Mouse (Mus musculus) embryonic facial prominence, embryonic 15.5 days (tissue): ENCODE measurements around the gene Fam184b. TPM values are rescaled to one million over a fixed set of nuclear protein-coding genes. Genes with fewer than 3 reads are reported as not detected.

Experiments
- ATAC-seq: fragments of 200-750 bp; cut with Nextera tagmentation; 2 replicates; pipeline ENCODE4 v1.8.0; 2017; ENCODE audit warnings: low read depth, moderate TSS enrichment; ENCODE audit not compliant: insufficient number of reproducible peaks, low FRiP score, low TSS enrichment
- H3K27ac ChIP-seq: fragments of 300-500 bp; sonication (generic); replicated peaks from 2 replicates; pipeline ENCODE4 v1.5.1; 2015; ENCODE audit warnings: mild to moderate bottlenecking, inconsistent platforms
- H3K27me3 ChIP-seq: fragments of 300-500 bp; sonication (generic); 2 replicates; pipeline ENCODE4 v1.6.1; 2015; ENCODE audit warnings: inconsistent platforms
- H3K36me3 ChIP-seq: fragments of 300-500 bp; sonication (generic); 2 replicates; pipeline ENCODE4 v1.6.1; 2015; ENCODE audit warnings: mild to moderate bottlenecking, inconsistent platforms
- H3K4me1 ChIP-seq: fragments of 300-500 bp; sonication (generic); 2 replicates; pipeline ENCODE4 v1.6.1; 2015; ENCODE audit warnings: inconsistent platforms
- H3K4me2 ChIP-seq: fragments of 300-500 bp; sonication (generic); replicated peaks from 2 replicates; pipeline ENCODE4 v1.6.1; 2015; ENCODE audit warnings: mild to moderate bottlenecking, inconsistent platforms
- H3K4me3 ChIP-seq: fragments of 300-500 bp; sonication (generic); replicated peaks from 2 replicates; pipeline ENCODE4 v1.5.1; 2015; ENCODE audit warnings: mild to moderate bottlenecking, inconsistent platforms
- H3K9ac ChIP-seq: fragments of 300-500 bp; sonication (generic); 2 replicates; pipeline ENCODE4 v1.6.1; 2015; ENCODE audit warnings: inconsistent platforms
- H3K9me3 ChIP-seq: fragments of 300-500 bp; sonication (generic); replicated peaks from 2 replicates; pipeline ENCODE4 v1.6.1; 2016; ENCODE audit warnings: inconsistent platforms
- WGBS: fragments of 180-500 bp; shearing (Covaris S2); methylation state at CpG from one replicate; pipeline ENCODE4 v1.1.7; 2015; 5-methylcytosine and 5-hydroxymethylcytosine counted together
- polyA plus RNA-seq: library from polyadenylated mRNA; unstranded; fragments of >200 nt; fragmentation: Nextera tagmentation; extraction: Ambion mirVana; gene quantifications from 2 replicates; pipeline ENCODE4 v1.2.1, GENCODE M21; 2015

Gene Fam184b
- polyA plus RNA-seq, 1 experiment from 2014 or later = 1.2 TPM

DNA sequence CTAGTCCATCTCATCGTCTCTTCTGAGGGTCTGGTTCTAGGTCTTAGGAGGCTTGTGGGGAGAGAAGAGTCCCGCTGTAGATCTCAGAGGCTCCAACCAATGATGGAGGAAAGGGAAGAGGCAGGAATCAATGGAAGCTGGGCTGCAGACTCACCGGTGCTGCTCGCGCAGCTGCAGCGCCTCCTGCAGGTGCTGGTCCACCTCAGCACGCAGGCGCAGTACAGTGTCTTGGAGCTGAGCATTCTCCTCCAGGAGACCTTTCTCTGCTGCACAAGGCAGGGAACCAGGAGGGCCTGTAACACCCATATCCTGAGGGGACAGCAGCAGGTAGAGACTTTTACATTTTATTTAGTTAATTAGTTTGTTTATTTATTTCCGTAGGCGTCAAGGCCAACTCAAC lies 99.9 kb downstream of the Fam184b start:
- Histone ChIP-seq H3K27ac (no peak overlapping the region), H3K27me3 (no peaks in the 10 kb centered on the region), H3K4me2 (no peak overlapping the region), H3K36me3 (no peaks in the 10 kb centered on the region), H3K9ac (no peak overlapping the region), H3K9me3 (no peaks in the 10 kb centered on the region), H3K4me1 (no peaks in the 10 kb centered on the region; the same call in 1 of the 2 replicates), H3K4me3 (no peak overlapping the region)
- 57% methylated on average over 10 of the region's 10 CpGs for WGBS
- no peak for ATAC-seq

DNA sequence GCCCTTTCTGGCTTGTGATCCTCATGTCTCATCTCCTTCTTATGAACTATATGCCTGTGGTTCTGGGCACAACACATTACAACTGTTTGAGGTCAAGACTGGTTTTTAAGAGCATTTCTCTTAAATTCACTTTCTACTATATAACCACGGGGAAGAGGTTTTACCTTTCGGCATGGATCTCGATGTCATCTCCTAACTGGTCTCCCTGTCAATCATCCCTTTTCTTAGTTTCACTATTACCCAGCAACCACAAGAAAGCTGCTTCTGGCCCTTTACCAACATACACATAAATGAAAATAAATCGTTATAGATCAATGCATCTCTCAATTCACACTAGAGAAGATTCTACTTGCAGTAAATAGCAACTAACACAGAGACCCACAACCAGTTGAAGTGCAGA lies 104.2 kb downstream of the Fam184b start:
- Histone ChIP-seq H3K4me1 (no peaks in the 10 kb centered on the region; the same call in 1 of the 2 replicates), H3K4me2 (no peak overlapping the region), H3K27ac (no peak overlapping the region), H3K9ac (no peak overlapping the region), H3K4me3 (no peak overlapping the region), H3K36me3 (peaks cover 14% of the 10 kb centered on the region), H3K9me3 (no peaks in the 10 kb centered on the region), H3K27me3 (no peaks in the 10 kb centered on the region)
- 65% methylated on average over 4 of the region's 4 CpGs for WGBS
- ATAC-seq = no peak

GRCm38 (mm10) chr5:45534319-45535098 lies 104.9 kb downstream of the Fam184b start:
- Histone ChIP-seq H3K4me1 (no peaks in the 10 kb centered on the region; the same call in 1 of the 2 replicates), H3K27ac (no peak overlapping the region), H3K9ac (no peak overlapping the region), H3K4me2 (0 out of 2 replicates have a peak overlapping the region, but pooled peaks have one; percentile 8), H3K27me3 (no peaks in the 10 kb centered on the region), H3K9me3 (no peaks in the 10 kb centered on the region), H3K36me3 (peaks cover 19% of the 10 kb centered on the region), H3K4me3 (no peak overlapping the region)
- 8% methylated on average over 15 of the region's 17 CpGs for WGBS
- 0 out of 2 replicates have a peak, but pooled peaks have one; percentile 4 for ATAC-seq

- no peak overlapping the region for H3K27ac ChIP-seq
- no peak for ATAC-seq
- no peak overlapping the region for H3K4me2 ChIP-seq
- no peaks in the 10 kb centered on the region; the same call in 1 of the 2 replicates for H3K4me1 ChIP-seq
- H3K27me3 ChIP-seq = no peaks in the 10 kb centered on the region
- H3K9ac ChIP-seq = no peak overlapping the region
- H3K4me3 ChIP-seq = no peak overlapping the region
- WGBS = 90% methylated on average over 3 of the region's 3 CpGs
- H3K36me3 ChIP-seq = peaks cover 55% of the 10 kb centered on the region
- H3K9me3 ChIP-seq = no peaks in the 10 kb centered on the region
Observed at GRCm38 (mm10) chr5:45529696-45530095, 109.7 kb downstream of the Fam184b start.

DNA sequence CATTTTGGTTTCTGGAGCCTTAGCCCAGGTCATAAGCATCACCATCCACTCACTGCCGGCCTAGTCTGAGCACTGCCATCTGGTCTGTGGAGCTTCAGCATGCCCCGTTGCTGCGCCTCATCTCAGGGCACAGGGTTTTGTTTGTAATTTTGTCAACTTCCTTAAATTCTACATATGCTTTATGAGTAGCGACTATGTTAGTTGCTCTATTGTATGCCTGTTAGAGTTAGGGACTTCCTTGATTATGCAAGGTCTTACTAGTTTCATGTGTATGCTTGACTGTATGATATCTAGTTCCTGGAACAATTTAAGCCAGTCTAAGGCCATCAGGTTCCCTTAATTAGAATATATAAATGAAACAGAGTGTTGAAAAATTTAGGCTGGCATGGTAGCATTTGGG lies 113.1 kb downstream of the Fam184b start:
- Histone ChIP-seq H3K9ac (no peak overlapping the region), H3K27me3 (no peaks in the 10 kb centered on the region), H3K4me3 (no peak overlapping the region), H3K36me3 (peaks cover 64% of the 10 kb centered on the region), H3K4me1 (peaks cover 6% of the 10 kb centered on the region), H3K9me3 (no peaks in the 10 kb centered on the region), H3K4me2 (no peak overlapping the region), H3K27ac (no peak overlapping the region)
- no peak for ATAC-seq
- 86% methylated on average over 4 of the region's 4 CpGs for WGBS

GRCm38 (mm10) chr5:45525101-45525500 lies 114.3 kb downstream of the Fam184b start:
- Histone ChIP-seq H3K36me3 (peaks cover 55% of the 10 kb centered on the region), H3K9ac (no peak overlapping the region), H3K27me3 (no peaks in the 10 kb centered on the region), H3K9me3 (no peaks in the 10 kb centered on the region), H3K4me2 (no peak overlapping the region), H3K4me1 (peaks cover 12% of the 10 kb centered on the region), H3K27ac (no peak overlapping the region), H3K4me3 (no peak overlapping the region)
- ATAC-seq = no peak
- 91% methylated on average over 10 of the region's 10 CpGs for WGBS

GRCm38 (mm10) chr5:45521601-45522000 lies 117.8 kb downstream of the Fam184b start:
- H3K9me3 ChIP-seq = no peaks in the 10 kb centered on the region
- no peak overlapping the region for H3K9ac ChIP-seq
- peaks cover 32% of the 10 kb centered on the region for H3K36me3 ChIP-seq
- peak overlapping the region; percentile 88; the same call in 1 of the 2 replicates for H3K4me2 ChIP-seq
- whole genome bisulfite sequencing = 76% methylated on average over 6 of the region's 6 CpGs
- H3K27me3 ChIP-seq = no peaks in the 10 kb centered on the region
- no peak overlapping the region for H3K27ac ChIP-seq
- no peak overlapping the region for H3K4me3 ChIP-seq
- ATAC-seq = no peak
- H3K4me1 ChIP-seq = peaks cover 17% of the 10 kb centered on the region

GRCm38 (mm10) chr5:45520809-45521110 lies 118.7 kb downstream of the Fam184b start:
- WGBS = 2% methylated on average over 5 of the region's 5 CpGs
- ATAC-seq = no peak
- Histone ChIP-seq H3K9me3 (no peaks in the 10 kb centered on the region), H3K9ac (peak overlapping the region; percentile 96), H3K27me3 (no peaks in the 10 kb centered on the region), H3K27ac (no peak overlapping the region), H3K4me2 (peak overlapping the region; percentile 88), H3K4me1 (peaks cover 17% of the 10 kb centered on the region), H3K4me3 (peak overlapping the region; percentile 97), H3K36me3 (peaks cover 25% of the 10 kb centered on the region)

GRCm38 (mm10) chr5:45519960-45520808 lies 119.2 kb downstream of the Fam184b start, which contains the start of gene Med28:
Gene Med28, plus strand, starts transcription at chr5:45520229.
- peak within 1 kb of the TSS; percentile 88 for H3K4me2 ChIP-seq
- H3K27me3 ChIP-seq = no peaks in the 10 kb centered on the region
- peak within 1 kb of the TSS; percentile 78 for H3K27ac ChIP-seq
- 2% methylated on average over 56 of the region's 56 CpGs for WGBS
- ATAC-seq = peak; percentile 90
- H3K36me3 ChIP-seq = peaks cover 24% of the 10 kb centered on the region
- peak within 1 kb of the TSS; percentile 96 for H3K9ac ChIP-seq
- no peaks in the 10 kb centered on the region for H3K9me3 ChIP-seq
- peak within 1 kb of the TSS; percentile 97 for H3K4me3 ChIP-seq
- H3K4me1 ChIP-seq = peaks cover 17% of the 10 kb centered on the region

DNA sequence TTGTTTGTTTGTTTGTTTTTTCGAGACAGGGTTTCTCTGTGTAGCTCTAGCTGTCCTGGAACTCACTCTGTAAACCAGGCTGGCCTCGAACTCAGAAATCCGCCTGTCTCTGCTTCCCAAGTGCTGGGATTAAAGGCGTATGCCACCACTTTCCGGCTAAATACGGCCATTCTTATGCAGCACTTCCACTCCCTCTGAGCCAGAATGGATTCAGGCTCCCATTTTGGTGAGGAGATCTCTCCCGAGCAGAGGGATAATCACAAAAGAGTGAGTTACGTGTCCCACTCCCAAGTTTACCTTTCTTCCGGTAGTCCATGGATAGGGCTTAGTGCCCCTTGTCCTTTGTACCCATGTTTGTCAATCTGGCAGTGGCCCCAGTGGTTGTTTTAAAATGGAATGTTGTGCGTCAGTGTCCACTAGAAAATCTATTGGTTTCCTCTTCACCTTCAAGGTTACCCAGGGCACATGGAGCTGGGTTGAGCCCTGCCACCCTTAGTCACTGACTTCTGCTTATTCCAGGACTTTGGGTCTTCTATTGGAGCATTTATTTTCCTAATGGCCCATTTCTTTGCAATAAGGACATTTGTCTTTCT lies 124.2 kb downstream of the Fam184b start:
- Histone ChIP-seq H3K27me3 (no peaks in the 10 kb centered on the region), H3K36me3 (peaks cover 29% of the 10 kb centered on the region), H3K4me2 (no peak overlapping the region), H3K4me3 (no peak overlapping the region), H3K27ac (no peak overlapping the region), H3K9ac (no peak overlapping the region), H3K4me1 (peaks cover 4% of the 10 kb centered on the region; the same call in 1 of the 2 replicates), H3K9me3 (no peaks in the 10 kb centered on the region)
- 90% methylated on average over 10 of the region's 10 CpGs for WGBS
- ATAC-seq = no peak

DNA sequence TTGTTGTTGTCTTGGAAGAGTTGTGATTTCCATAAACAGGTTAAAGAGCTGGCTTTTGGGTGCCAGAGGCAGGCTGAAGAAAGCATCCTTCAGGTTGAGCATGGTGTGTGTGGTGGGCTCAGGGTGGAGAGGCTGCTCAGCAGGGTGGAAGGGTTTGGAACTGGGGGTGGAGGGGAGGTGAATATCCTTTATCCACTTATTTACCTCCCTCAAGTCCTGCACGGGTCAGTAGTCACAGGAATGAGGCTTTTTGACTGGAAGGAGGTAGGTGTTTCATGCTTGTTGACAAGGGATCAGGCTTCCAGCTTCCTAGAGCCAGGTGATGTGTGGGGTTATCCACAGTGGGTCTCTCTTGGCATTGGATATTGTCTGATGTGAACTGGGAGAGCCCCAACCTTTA lies 124.8 kb downstream of the Fam184b start:
- Histone ChIP-seq H3K4me3 (no peak overlapping the region), H3K27ac (no peak overlapping the region), H3K27me3 (no peaks in the 10 kb centered on the region), H3K4me2 (no peak overlapping the region), H3K36me3 (peaks cover 35% of the 10 kb centered on the region), H3K9me3 (no peaks in the 10 kb centered on the region), H3K9ac (no peak overlapping the region), H3K4me1 (0 out of 2 replicates have a peak, but pooled peaks cover 1% of the 10 kb centered on the region)
- 87% methylated on average over 1 of the region's 1 CpGs for WGBS
- ATAC-seq = no peak
